Mouse (Mus musculus) 416B (cell line): Measurements from ENCODE around the gene Atp7a.

ENCODE experiments used
- DNase-seq: peaks from one replicate; pipeline ENCODE4 v3.0.0; 2011; ENCODE audit warnings: low read depth

Gene Atp7a

DNA sequence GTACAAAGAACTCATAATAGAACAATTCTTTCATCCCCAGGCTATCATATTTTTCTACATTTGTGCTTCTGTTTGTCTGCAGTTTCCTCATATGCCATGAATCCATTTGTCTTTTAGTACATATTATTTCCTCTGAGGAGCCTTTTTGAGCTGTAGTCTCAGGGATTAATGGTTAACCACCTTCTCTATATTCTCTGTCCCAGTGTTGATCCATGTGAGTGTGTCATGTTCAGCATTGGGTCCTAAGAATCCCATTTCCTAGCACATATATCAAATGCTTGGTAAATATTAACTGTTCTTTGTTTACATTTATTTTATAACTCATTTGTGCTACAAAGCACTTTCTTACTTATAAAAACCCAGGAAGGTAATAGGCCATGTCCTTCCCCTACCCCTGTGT, 55.4 kb downstream of the Atp7a start:
- DNase-seq: no peak

GRCm38 (mm10) chrX:106085132-106085531, 58.1 kb downstream of the Atp7a start:
- no peak for DNase-seq

DNA sequence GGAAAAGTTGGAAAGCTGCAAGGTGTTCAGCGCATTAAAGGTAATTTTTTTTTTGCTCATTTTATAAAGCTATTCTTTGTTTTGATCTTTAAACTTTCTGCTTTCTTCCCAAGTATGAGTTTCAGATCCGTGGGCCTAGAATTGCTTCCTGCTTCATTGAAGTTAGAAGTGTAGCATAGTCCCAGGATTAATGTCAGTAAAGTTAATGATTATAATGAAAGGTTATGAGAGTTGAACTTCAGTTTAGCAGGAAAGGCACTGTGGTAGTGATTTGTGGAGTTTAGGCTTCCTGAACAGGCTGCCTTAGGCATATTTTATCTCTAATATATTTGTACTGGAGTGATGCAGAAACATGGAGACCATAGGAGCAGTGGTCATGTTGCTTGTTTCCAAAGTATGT, 58.5 kb downstream of the Atp7a start:
- DNase-seq: no peak

GRCm38 (mm10) chrX:106092939-106093338, 65.9 kb downstream of the Atp7a start:
- DNase-seq: no peak

- peak; percentile 46 for DNase-seq
These were observed 78.4 kb downstream of the Atp7a start for GRCm38 (mm10) chrX:106105464-106105863.

DNA sequence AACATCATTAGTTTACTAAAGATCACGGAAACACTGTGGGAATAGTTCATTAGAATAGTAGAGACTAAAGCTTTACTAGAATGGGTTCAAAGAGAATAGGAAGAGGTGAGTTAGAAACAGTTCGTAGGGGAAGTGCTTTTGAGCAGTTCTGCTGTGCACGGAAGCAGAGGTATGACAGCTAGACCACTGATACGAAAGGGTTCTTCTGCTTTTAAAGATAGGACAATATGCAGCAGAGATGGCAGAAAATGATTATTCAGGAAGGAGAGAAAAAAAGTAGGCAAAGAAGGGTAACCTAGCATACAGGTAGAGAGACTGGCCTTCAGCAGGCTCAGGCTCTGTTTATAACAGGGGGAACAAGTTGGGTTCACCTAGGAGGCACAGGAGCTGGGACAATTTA, 86.8 kb downstream of the Atp7a start:
- DNase-seq: no peak

DNA sequence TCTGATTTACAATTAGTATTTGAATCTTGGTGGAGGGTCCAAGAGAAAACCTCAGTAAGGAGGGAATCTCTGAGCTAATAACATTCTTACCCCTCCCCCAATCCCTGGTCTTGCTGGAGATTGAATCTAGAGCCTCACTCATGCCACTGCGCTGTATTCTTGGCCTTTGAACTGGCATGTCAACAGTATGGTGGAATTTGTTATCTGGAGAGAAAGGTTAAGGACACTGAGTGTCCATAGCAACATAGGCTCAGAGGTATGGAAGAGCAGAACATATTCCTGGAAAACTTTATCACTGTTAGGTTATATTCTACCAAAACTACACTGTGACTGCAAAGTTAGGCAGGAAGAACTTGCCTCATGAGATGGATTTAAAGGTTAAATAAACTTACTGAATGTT, 87.6 kb downstream of the Atp7a start:
- no peak for DNase-seq

GRCm38 (mm10) chrX:106122823-106123222, 95.7 kb downstream of the Atp7a start:
- DNase-seq: no peak

DNA sequence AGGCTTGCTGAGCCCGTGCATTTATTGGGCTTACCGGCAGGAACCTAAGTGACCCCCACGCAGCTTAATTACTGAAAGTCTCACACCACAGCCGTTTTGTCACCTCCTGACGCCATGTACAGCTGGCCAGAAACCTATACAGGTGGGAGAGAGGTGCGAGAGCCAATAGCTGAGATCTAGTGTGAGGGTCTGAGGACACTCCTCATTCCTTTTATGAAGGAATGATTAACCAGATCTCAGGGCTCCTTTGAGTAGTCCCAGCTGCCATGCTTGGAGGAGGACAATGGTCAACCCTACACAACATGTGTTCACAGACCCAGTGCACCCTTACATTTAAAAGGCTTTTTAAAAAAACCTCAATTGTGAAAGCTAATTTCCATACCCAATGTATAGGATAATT, 101.2 kb downstream of the Atp7a start:
- DNase-seq: no peak

DNA sequence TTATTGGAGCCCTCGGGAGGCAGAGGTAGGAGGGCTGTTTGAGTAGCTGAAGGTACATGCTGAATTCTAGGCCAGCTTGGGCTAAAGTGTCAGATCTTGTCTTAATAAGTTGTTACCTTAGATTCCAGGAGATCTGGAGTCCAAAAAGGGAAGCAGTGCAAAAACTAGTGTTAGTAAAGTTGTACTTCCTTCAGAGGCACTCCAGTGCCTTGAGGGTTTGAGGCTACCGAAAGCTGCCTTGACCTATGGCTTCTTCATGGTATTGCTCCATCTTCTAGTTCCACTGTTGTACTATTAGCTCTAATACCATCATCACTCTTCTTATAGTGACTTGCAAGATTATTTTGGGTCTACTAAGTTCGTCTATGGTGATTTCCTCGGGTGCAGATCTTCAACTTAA, 102.8 kb downstream of the Atp7a start:
- DNase-seq: no peak

GRCm38 (mm10) chrX:106134916-106135315, 107.8 kb downstream of the Atp7a start:
- peak; percentile 43 for DNase-seq

DNA sequence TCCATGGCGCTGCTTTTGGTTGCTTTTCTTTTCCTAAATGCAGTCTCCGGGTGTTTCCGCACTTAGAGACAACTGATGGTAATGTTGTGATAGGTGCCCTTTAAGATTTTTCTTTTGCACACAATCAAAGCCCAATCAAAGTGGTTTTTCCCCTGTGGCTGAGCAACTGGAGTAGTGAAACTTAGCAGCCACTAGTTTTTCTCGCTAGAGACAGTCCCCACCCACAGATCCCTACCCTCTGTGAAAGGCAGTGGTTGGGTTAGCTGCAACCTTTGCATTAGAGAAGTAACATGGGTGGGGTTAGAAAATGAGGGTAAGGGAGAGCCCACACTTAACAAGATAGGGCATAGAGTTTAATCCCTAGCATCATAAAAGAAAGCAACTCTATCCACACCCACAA, 108.4 kb downstream of the Atp7a start:
- DNase-seq: no peak

DNA sequence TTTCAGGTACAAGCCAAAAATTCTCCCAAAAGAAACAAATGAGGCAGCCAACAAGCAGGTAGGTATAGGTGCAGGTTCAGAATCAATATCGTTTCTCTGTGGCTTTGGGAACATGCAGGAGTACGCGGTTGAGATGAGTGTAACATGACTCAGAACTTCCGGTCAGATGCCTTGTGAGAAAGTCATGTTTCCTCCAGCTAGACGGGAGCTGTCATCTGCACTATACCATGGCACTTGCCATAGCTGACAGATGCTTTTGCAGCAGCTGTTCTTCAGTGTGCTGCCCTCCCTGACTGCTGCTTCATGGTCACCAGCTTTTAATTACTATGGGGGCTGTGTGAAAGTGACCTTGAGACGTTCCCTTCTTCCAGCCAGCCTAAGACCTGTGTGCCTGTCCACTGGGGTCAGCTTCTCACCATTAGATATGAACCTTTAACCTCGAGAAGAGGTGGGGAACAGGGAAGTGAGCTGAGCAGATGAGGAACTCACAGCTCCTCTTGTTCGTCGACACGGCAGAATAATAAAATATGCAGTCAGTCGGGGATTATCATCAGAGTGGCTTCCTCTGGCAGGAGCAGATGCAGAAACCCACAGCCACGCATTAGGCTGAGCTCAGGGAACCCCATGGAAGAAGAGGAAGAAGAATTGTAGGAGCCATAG, 109.0 kb downstream of the Atp7a start:
- DNase-seq: peak; percentile 85

DNA sequence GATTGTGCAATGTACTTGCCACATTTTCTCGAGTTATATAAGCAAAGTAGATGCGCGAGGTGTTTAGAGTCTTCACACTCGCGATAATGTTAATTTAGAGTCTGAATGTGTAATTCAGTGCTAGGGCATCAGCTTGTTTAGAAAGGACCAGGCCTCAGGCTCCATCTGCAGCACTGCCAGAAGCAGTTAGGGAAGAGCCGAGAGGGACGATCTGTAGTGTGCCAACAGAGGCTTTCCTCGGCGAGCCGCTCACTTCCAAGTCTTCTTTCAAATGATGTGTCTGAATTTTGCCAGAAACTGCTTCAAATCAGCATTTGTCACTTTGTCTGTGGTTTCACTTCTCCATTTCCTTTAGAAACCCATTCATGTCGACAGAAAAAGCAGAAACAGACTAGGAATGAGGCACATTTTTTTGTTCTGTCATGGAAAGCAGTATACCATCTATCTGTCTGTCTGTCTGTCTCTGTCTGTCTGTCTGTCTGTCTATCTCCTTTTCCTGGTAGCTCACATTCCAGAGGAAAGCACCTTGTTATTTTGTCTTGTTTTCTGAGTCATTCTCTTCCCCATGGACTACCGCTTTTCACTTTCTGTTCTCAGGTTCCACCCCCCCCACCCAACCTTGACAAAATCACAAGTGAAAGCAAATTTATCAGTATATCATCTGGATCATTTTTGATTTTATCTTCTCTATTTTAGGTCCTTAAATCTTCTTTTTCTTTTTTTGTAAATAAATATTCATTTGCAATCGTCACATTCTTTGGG, 112.4 kb downstream of the Atp7a start:
- peak; percentile 43 for DNase-seq

DNA sequence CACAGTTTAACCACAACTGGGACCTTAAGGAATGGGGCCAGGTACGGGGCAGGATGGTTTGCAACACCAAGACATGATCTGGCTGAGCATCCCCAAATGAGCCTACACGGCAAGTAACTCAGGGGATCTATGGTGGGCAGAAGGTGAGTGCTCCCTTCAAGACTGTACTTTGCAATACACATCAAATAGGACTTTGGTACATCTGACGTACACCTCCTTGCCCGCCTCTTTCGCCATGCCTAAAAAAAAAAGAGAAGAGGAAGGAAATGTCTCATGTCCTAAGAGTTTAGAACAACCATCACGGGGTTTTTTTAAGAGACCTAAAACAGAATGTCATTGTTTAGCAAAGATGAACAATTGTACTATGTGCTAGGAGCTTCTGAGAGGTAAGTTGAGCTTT, 115.9 kb downstream of the Atp7a start, which contains the start of gene Tlr13:
Gene Tlr13 (plus strand): TSS at position 269 of the 400 bp plus-strand sequence.
- peak; percentile 74 for DNase-seq

GRCm38 (mm10) chrX:106148185-106148584, 121.1 kb downstream of the Atp7a start:
- peak; percentile 34 for DNase-seq

DNA sequence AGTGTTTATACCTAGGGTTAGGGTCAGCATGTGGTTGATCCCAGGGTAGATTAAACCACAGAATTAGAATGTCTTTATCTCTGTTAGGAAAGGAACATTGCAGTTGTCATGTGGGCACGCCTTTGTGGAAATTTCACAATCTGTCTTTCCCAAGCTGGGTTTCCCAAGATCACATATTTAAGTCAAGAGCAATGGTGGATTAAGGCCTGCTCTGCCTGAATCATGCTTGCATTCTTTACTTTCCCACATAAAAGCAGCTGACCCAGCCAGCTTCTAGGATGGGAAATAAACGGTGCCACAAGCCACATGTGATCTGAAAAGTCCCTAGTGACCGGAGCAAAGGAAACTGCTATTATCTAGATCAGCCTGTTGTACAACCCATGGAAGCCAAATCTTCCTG, 122.4 kb downstream of the Atp7a start:
- DNase-seq: peak; percentile 56

- no peak for DNase-seq
These were observed 127.1 kb downstream of the Atp7a start for GRCm38 (mm10) chrX:106154180-106154586.

GRCm38 (mm10) chrX:106155892-106156291, 128.8 kb downstream of the Atp7a start:
- DNase-seq: peak; percentile 64

- peak; percentile 70 for DNase-seq
These were observed 136.9 kb downstream of the Atp7a start for GRCm38 (mm10) chrX:106163995-106164394.

DNA sequence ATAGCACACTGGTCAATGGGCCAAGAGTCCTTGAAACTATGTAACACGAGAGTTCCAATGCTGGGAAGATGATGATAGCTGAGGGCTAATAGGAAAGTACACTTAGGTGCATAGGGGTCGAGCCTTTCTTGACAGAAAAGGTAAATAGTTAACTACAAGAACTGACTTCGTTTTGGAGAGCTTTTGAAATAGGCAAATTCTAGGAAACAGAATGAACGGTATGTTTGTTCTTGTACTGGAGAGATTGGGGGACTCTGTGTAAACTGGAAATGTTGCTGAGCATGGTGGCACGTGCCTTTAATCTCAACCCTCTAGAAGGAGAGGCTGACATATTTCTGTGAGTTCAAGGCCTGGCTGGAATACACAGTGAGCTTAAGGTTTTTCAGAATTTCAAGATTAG, 137.5 kb downstream of the Atp7a start:
- no peak for DNase-seq

DNA sequence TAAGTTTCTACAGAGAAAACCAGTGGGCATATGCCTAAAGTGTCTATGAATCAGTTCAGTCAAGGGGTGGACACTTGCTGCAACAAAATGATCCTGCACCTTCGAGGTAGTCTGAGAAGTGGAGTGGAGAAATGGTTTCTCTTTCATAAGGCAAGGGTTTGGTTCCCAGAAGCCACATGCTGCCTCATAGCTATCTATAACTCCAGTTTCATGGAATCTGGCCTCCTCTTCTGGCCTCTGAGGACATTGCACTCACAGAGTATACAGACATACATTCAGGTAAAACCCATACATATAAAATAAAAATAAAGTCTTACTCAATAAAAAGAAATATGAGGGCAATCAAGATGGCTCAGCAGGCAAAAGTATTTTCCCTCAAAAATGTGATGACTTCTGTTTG, 138.0 kb downstream of the Atp7a start:
- peak; percentile 78 for DNase-seq

DNA sequence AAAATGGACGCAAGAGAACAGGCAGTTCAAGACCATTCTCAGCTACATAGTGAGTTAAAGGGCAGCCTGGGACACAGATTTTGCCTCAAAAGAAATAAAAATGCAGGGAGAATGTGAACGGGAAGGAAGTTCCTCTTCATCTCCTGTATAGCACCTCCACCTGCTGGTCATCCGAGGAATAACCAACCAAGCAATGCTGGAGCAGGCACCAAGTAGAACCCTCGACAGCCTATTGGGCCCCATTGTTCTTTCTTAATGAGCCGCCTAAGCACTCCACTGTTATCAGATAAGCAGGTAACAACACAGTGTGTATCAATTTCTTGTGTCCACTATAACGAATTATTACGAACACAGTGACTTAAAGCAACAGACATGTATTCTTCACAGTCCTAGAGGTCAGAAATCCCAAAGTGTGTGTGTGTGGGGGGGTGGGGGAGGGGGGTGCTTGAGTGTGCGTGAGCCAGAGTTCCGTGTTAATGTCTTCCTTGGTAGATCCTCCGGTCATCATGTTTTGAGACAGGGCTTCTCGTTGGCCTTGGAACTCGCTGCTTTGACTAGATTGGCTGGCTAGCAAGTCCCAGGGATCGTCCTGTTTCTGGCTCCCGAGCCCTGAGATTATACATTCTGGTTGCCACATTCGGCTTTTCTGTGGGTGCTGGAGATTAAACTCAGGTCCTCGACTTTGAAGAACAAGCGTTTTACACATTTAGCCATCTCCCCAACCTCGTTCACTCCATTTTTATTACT, 144.2 kb downstream of the Atp7a start:
- DNase-seq: peak; percentile 90
